Mouse (Mus musculus): ENCODE data around the gene Troap. TPM values are rescaled to one million over a fixed set of nuclear protein-coding genes. Genes with fewer than 3 reads are reported as not detected.

The Troap gene
- total and polyA plus RNA-seq, 2 experiments from 2014 or later = 4.5 to 10.5 TPM

GRCm38 (mm10) chr15:99092870-99093269 lies 18.5 kb downstream of the Troap start, which contains the start of gene Dnajc22:
TSS of gene Dnajc22 (plus strand) at chr15:99093170.
- H3K4me3 ChIP-seq (ENCODE audit: low read length) = peak within 1 kb of the TSS; percentile 47
- H3K9me3 ChIP-seq (ENCODE audit: low read length) = no peaks in the 10 kb centered on the region
- H3K36me3 ChIP-seq (ENCODE audit: insufficient read depth, low read length) = no peaks in the 10 kb centered on the region
- H3K9ac ChIP-seq (replicated peaks; ENCODE audit: low read length) = peak within 1 kb of the TSS; percentile 57
- WGBS = 38% methylated on average over 8 of the region's 8 CpGs
- peak within 1 kb of the TSS; percentile 95 for H3K4me2 ChIP-seq (ENCODE audit: low read depth, low read length)
- TF ChIP-seq CTCF (IDR thresholded peaks at IDR 0.05; ENCODE audit: low read depth) = no peak
- DNase-seq (ENCODE audit: low spot score) = no peak
- ATAC-seq = no peak
- H3K27ac ChIP-seq = peak within 1 kb of the TSS; percentile 22; the same call in 1 of the 2 replicates
- H3K27me3 ChIP-seq (ENCODE audit: insufficient read depth, low read length) = peaks cover 34% of the 10 kb centered on the region
- peaks cover 9% of the 10 kb centered on the region; the same call in 1 of the 2 replicates for H3K4me1 ChIP-seq (ENCODE audit: insufficient read depth, low read length)

GRCm38 (mm10) chr15:99093291-99094258 lies 19.2 kb downstream of the Troap start:
- ATAC-seq = peak; percentile 19; the same call in 1 of the 2 replicates
- TF ChIP-seq CTCF (IDR thresholded peaks at IDR 0.05; ENCODE audit: low read depth) = peak; percentile 61
- H3K4me1 ChIP-seq (ENCODE audit: insufficient read depth, low read length) = peaks cover 9% of the 10 kb centered on the region; the same call in 1 of the 2 replicates
- H3K27me3 ChIP-seq (ENCODE audit: insufficient read depth, low read length) = peaks cover 34% of the 10 kb centered on the region
- DNase-seq (ENCODE audit: low spot score) = peak; percentile 65
- H3K36me3 ChIP-seq (ENCODE audit: insufficient read depth, low read length) = no peaks in the 10 kb centered on the region
- peak overlapping the region; percentile 57 for H3K9ac ChIP-seq (replicated peaks; ENCODE audit: low read length)
- H3K4me3 ChIP-seq (ENCODE audit: low read length) = peak overlapping the region; percentile 47
- WGBS = 1% methylated on average over 56 of the region's 56 CpGs
- peak overlapping the region; percentile 22; the same call in 1 of the 2 replicates for H3K27ac ChIP-seq
- no peaks in the 10 kb centered on the region for H3K9me3 ChIP-seq (ENCODE audit: low read length)
- H3K4me2 ChIP-seq (ENCODE audit: low read depth, low read length) = peak overlapping the region; percentile 95

- no peak for TF ChIP-seq CTCF (IDR thresholded peaks at IDR 0.05; ENCODE audit: low read depth)
- DNase-seq (ENCODE audit: low spot score) (peak; percentile 49), ATAC-seq (peak; percentile 38; the same call in 1 of the 2 replicates)
- no peaks in the 10 kb centered on the region for H3K36me3 ChIP-seq (ENCODE audit: insufficient read depth, low read length)
- H3K9ac ChIP-seq (replicated peaks; ENCODE audit: low read length) = no peak overlapping the region
- H3K4me1 ChIP-seq (ENCODE audit: insufficient read depth, low read length) = peaks cover 9% of the 10 kb centered on the region; the same call in 1 of the 2 replicates
- peaks cover 34% of the 10 kb centered on the region for H3K27me3 ChIP-seq (ENCODE audit: insufficient read depth, low read length)
- H3K4me2 ChIP-seq (ENCODE audit: low read depth, low read length) = peak overlapping the region; percentile 27; the same call in 1 of the 2 replicates
- WGBS = 3% methylated on average over 27 of the region's 27 CpGs
- no peak overlapping the region for H3K27ac ChIP-seq
- H3K9me3 ChIP-seq (ENCODE audit: low read length) = no peaks in the 10 kb centered on the region
- H3K4me3 ChIP-seq (ENCODE audit: low read length) = no peak overlapping the region
Observed at GRCm38 (mm10) chr15:99094631-99095270, 20.4 kb downstream of the Troap start.

- Histone ChIP-seq H3K4me3 (ENCODE audit: low read length) (no peak overlapping the region), H3K9ac (replicated peaks; ENCODE audit: low read length) (no peak overlapping the region), H3K27me3 (ENCODE audit: insufficient read depth, low read length) (peaks cover 34% of the 10 kb centered on the region), H3K27ac (no peak overlapping the region), H3K4me1 (ENCODE audit: insufficient read depth, low read length) (peaks cover 9% of the 10 kb centered on the region; the same call in 1 of the 2 replicates), H3K9me3 (ENCODE audit: low read length) (no peaks in the 10 kb centered on the region), H3K36me3 (ENCODE audit: insufficient read depth, low read length) (no peaks in the 10 kb centered on the region), H3K4me2 (ENCODE audit: low read depth, low read length) (0 out of 2 replicates have a peak overlapping the region, but pooled peaks have one; percentile 27)
- 27% methylated on average over 6 of the region's 6 CpGs for WGBS
- no peak for TF ChIP-seq CTCF (IDR thresholded peaks at IDR 0.05; ENCODE audit: low read depth)
- no peak for ATAC-seq
- DNase-seq (ENCODE audit: low spot score) = no peak
Observed at GRCm38 (mm10) chr15:99095356-99095755, 21.0 kb downstream of the Troap start.

- Histone ChIP-seq H3K27ac (no peak overlapping the region), H3K27me3 (ENCODE audit: insufficient read depth, low read length) (peaks cover 34% of the 10 kb centered on the region), H3K4me1 (ENCODE audit: insufficient read depth, low read length) (peaks cover 9% of the 10 kb centered on the region; the same call in 1 of the 2 replicates)
Observed at GRCm38 (mm10) chr15:99096061-99096793, 21.9 kb downstream of the Troap start.

More at GRCm38 (mm10) chr15:99096061-99096793, 21.9 kb downstream of the Troap start:
- 7% methylated on average over 24 of the region's 24 CpGs for WGBS
- Histone ChIP-seq H3K4me3 (ENCODE audit: low read length) (peak overlapping the region; percentile 37), H3K9ac (replicated peaks; ENCODE audit: low read length) (0 out of 2 replicates have a peak overlapping the region, but pooled peaks have one; percentile 40), H3K9me3 (ENCODE audit: low read length) (no peaks in the 10 kb centered on the region), H3K36me3 (ENCODE audit: insufficient read depth, low read length) (no peaks in the 10 kb centered on the region), H3K4me2 (ENCODE audit: low read depth, low read length) (peak overlapping the region; percentile 63)
- no peak for DNase-seq (ENCODE audit: low spot score)
- no peak for ATAC-seq
- TF ChIP-seq CTCF (IDR thresholded peaks at IDR 0.05; ENCODE audit: low read depth) = no peak

Measured in hindbrain, postnatal 0 days (tissue).